Mouse (Mus musculus) embryo, embryonic 10 days (tissue): ENCODE data around the gene Mmp21.

Source experiments
- DNase-seq: peaks from one replicate; pipeline ENCODE4 v3.0.0-alpha.2; 2015; ENCODE audit warnings: low spot score

The Mmp21 gene

DNA sequence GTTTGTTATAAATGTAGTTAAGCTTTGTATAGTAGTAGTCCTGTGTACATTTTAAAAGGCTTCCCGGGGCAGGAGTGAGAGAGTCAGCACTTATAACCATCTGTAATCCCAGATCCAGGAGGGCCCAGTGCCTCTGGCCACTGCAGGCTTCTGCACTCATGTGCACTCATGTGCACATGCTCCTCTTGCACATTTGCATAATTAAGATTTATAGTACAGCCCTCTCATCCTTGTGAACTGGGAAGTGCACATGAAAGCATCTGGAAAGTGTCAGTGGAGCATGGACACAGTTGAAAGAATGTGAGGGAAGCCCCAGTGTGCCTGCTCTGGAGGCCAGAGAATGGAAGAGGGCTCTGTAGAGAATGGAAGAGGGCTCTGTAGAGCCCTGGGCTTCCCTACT is 17.4 kb downstream of the Mmp21 start:
- DNase-seq = no peak

GRCm38 (mm10) chr7:133645716-133646115 is 34.1 kb downstream of the Mmp21 start:
- DNase-seq = no peak

GRCm38 (mm10) chr7:133638821-133639220 is 41.0 kb downstream of the Mmp21 start:
- DNase-seq = no peak

GRCm38 (mm10) chr7:133638306-133638705 is 41.6 kb downstream of the Mmp21 start:
- DNase-seq = no peak

DNA sequence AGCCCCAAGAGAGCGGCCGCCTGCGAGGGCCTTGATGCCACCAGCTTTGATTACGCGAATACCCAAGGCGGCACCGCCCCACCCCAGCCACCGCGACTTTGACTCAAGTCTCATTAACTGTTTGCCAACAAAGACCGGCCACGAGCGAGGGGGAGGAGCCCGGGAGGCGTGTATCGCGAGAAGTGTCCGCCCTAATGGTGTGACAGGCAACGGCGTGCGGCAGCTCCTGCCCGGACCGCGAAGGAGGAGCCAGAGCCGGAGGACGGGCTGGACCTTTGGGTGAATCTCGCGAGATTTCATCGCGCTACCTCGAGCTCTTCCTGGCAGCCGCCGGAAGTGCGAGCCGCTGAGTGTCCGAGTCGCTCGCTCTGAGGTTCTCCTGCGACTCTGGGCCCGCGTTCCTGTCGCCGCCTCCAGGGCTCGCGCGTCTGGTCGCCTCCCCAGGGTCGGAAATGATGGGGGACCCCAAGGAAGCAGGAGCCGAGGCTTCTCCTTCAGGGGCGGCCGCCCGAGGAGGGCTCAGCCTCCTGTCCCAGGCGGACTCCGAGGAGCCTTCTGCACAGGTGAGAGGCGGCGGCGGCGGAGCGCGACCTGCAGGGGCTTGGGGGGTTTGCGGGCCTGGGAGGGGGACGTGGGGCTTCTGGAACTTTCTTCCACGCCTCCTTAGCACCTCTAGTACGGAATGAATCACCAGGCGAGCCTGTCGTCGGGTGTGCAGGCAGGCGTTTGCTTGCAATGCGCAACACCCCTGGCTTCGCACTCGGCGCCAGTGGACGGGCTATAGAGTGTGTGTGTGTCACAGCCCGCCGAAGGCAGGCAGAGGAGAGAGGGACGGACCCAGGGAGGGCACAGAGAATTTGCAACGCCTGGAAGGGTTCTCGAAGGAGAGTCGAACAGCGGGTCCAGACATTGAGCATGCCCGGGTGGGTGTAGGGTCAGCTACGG is 42.2 kb downstream of the Mmp21 start, which contains the start of gene Edrf1:
Gene Edrf1, plus strand, starts transcription at position 183 of the 945 bp plus-strand sequence.
- peak; percentile 100 for DNase-seq

GRCm38 (mm10) chr7:133636738-133637352 is 43.0 kb downstream of the Mmp21 start:
- DNase-seq = peak; percentile 91

GRCm38 (mm10) chr7:133634932-133635650 is 44.8 kb downstream of the Mmp21 start:
- peak; percentile 56 for DNase-seq

DNA sequence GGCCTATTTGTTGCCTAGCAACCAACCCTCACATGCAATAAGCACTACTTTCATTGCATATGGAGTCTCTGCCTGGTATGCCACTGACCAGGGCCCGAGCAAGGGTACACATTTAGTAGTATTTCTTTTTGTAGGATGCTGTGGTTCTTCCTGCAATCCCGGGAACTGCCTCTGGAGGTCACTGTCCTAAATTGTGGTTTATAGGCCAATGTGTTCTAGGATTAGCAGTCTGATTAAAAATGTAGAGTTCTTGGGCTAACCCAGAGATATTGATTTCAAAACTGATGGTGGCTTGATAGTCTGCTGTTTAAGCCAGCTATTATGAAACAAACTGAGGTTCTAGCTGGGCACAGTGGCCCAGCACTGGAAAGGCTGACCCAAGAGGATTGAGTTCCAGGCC is 47.4 kb downstream of the Mmp21 start:
- DNase-seq = peak; percentile 62

GRCm38 (mm10) chr7:133630821-133631220 is 49.0 kb downstream of the Mmp21 start:
- DNase-seq = no peak

DNA sequence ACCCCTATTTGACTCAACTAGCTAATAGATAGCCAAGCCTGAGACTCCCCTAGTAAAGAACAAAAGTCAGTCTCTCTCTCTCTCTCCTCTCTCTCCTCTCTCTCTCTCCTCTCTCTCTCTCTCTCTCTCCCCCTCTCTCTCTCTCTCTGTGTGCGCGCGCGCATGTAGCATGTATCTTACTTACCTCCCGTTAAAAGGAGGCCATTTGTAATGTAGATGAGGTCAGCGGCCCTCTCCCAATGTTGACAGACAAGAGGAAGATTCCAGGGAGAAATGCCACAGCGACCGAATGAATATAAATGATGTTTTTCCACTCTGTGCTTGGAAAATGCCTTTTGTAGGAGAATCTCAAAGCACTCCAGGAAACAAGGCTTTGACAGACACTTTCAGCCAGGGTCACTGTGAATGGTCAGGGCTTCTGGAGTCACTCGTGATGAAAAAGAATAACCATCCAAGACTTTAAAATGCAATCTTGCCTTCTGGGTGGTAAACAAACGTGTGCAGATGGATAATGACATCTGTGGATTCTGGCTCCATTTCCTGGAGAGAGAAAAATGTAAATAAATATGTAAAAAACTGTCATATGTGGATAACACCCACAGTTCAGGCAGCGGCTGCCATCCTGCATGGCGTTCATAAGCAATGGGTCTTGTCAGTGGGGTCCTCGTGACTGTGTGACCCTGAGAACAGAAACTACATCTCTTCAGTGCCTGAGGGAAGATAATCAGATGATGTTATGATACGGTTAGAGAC is 52.5 kb downstream of the Mmp21 start:
- peak; percentile 29 for DNase-seq
